Mouse (Mus musculus): ENCODE data around the gene Baz2a.

DNA sequence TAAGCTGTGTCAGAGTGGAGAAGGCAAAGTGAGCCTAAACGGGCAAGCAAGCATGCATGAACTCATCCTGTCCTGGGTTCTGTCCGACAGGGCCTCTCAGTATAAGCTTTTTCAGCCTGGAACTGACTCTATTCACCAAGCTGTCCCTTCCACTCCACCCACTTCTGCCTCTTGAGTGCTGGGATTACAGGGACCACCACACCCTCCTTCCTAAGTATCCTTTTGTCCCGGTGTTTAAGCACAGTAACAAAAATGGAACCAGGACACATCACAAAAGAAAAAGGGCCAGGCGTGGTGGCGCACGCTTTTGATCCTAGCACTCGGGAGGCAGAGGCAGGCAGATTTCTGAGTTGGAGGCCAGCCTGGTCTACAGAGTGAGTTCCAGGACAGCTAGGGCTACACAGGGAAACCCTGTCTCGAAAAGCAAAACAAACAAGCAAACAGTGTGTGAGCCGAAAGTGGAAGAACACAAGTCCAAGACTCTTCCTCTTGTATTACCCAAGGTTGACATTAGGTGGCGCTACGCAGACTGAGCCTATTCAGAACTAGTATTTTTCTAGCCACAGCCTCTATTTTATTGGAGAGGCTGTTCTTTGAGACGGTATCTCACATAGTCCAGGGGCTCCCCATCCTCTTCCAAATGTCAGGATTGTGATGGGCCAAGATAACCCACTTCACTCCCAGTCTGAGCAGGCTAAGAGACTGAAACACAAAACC is 49.0 kb downstream of the Baz2a start:
- TF ChIP-seq MEF2A (IDR thresholded peaks at IDR 0.05; ENCODE audit: borderline replicate concordance, low read depth, low read length), result no peak
- TF ChIP-seq CTCF (conservative IDR thresholded peaks at IDR 0.05 in 1 of 2, IDR thresholded peaks at IDR 0.05 in 1 of 2; ENCODE audit: low read depth in 2 of 2, low read length in 2 of 2), result peak; percentile 79 to 86
- no peak for TF ChIP-seq EP300 (IDR thresholded peaks at IDR 0.05; ENCODE audit: low read length)
- TF ChIP-seq NRF1 (IDR thresholded peaks at IDR 0.05; ENCODE audit: low read depth, low read length), result no peak
- no peak for TF ChIP-seq USF2 (conservative IDR thresholded peaks at IDR 0.05; ENCODE audit: low read depth, low read length)
- TF ChIP-seq GABPA (IDR thresholded peaks at IDR 0.05; ENCODE audit: insufficient replicate concordance, low read depth, low read length), result no peak
- no peak for TF ChIP-seq POLR2A (IDR thresholded peaks at IDR 0.05; ENCODE audit: low read depth, low read length)
- no peak for TF ChIP-seq HCFC1 (IDR thresholded peaks at IDR 0.05; ENCODE audit: low read depth, low read length)
- TF ChIP-seq BHLHE40 (IDR thresholded peaks at IDR 0.05; ENCODE audit: low read depth, low read length), result no peak

Data from CH12.LX (cell line).